Mouse (Mus musculus) spleen, postnatal 14 days (tissue): ENCODE data around the gene Wnt9b.

ENCODE experiments used
- DNase-seq, 2 experiments: peaks; one replicate each; pipeline ENCODE4 v3.0.0; 2021 to 2022; ENCODE audit warnings: low spot score in 2 of 2

Wnt9b gene

DNA sequence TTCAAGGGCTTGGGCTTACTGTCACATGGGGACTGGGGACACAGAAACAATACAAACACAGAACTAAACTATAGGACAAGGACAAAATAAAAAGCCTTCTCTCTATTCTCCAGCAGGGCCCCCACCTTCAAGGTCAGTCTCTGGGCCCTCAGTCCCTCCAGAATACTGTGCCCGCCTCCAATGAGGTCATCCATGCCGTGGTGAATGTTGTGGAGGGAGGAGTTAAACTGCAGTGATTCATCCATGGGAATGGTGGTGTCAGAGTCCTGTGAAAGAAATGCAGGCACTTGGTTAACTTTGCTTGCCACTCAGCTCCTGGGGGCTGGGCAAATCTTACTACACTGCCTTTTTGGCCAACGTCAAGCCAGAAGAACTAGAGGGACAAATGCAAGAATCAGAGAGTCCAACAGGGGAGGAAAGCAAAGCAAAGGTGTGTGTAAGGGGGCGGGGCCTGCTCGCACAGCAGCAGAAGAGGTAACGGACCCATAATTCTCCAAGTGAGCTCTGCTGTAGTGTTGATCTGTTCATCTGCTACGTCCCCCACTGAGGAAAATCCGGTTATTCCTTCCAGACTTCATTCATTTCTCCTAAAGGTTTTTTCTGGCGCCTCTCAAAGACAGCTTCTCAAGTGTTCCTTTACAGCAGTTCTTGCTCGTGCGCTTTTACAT is 65.8 kb downstream of the Wnt9b start:
- DNase-seq, result no peak
